Mouse (Mus musculus) urinary bladder, adult 2 months (tissue): ENCODE data around the gene Irf2. TPM values are rescaled to one million over a fixed set of nuclear protein-coding genes. Genes with fewer than 3 reads are reported as not detected.
A peak's percentile ranks its signal among the peaks of the same experiment; 100 is the strongest.
"Not testable (repeated sequence)": the region's sequence is repeated elsewhere in the genome, so short reads cannot be mapped to it uniquely, and the experiment has no call there.

Source experiments
- DNase-seq: peaks from one replicate; pipeline ENCODE4 v3.0.0; 2022; ENCODE audit warnings: low spot score
- polyA plus RNA-seq: library from polyadenylated mRNA; depleted of rRNA; stranded (reverse); fragments of >200 nt; gene quantifications from 2 replicates; pipeline ENCODE4 v1.2.3, GENCODE M21; 2012

The Irf2 gene
- polyA plus RNA-seq, 1 experiment: 15.0 TPM

- no peak for DNase-seq
These were observed 13.1 kb upstream of the Irf2 start for GRCm38 (mm10) chr8:46726383-46726782.

GRCm38 (mm10) chr8:46729671-46730070, 9.9 kb upstream of the Irf2 start:
- not testable (repeated sequence) for DNase-seq

- no peak for DNase-seq
These were observed 7.1 kb upstream of the Irf2 start for GRCm38 (mm10) chr8:46732381-46732915.

- DNase-seq: no peak
These were observed 5.9 kb upstream of the Irf2 start for GRCm38 (mm10) chr8:46733603-46734002.

GRCm38 (mm10) chr8:46735505-46735904, 4.0 kb upstream of the Irf2 start:
- no peak for DNase-seq

- no peak for DNase-seq
These were observed 3.3 kb upstream of the Irf2 start for GRCm38 (mm10) chr8:46736260-46736659.

GRCm38 (mm10) chr8:46737421-46737820, 2.1 kb upstream of the Irf2 start:
- no peak for DNase-seq

GRCm38 (mm10) chr8:46737907-46738306, 1.6 kb upstream of the Irf2 start:
- DNase-seq: no peak

GRCm38 (mm10) chr8:46738601-46739000, 931 bp upstream of the Irf2 start:
- DNase-seq: no peak

- no peak for DNase-seq
These were observed 502 bp downstream of the Irf2 start for GRCm38 (mm10) chr8:46739956-46740512.

GRCm38 (mm10) chr8:46740513-46741280, 1.2 kb downstream of the Irf2 start:
- peak; percentile 76 for DNase-seq

- no peak for DNase-seq
These were observed 1.8 kb downstream of the Irf2 start for GRCm38 (mm10) chr8:46741281-46741791.

- DNase-seq: no peak
These were observed 2.6 kb downstream of the Irf2 start for GRCm38 (mm10) chr8:46741991-46742690.

GRCm38 (mm10) chr8:46742691-46743082, 3.2 kb downstream of the Irf2 start:
- no peak for DNase-seq

GRCm38 (mm10) chr8:46745464-46745863, 5.9 kb downstream of the Irf2 start:
- DNase-seq: no peak

- DNase-seq: no peak
These were observed 7.9 kb downstream of the Irf2 start for GRCm38 (mm10) chr8:46747311-46747980.

GRCm38 (mm10) chr8:46750000-46750399, 10.5 kb downstream of the Irf2 start:
- DNase-seq: no peak

- DNase-seq: no peak
These were observed 11.0 kb downstream of the Irf2 start for GRCm38 (mm10) chr8:46750566-46750965.

GRCm38 (mm10) chr8:46751151-46751550, 11.6 kb downstream of the Irf2 start:
- no peak for DNase-seq

GRCm38 (mm10) chr8:46752986-46753385, 13.5 kb downstream of the Irf2 start:
- DNase-seq: no peak

- no peak for DNase-seq
These were observed 14.8 kb downstream of the Irf2 start for GRCm38 (mm10) chr8:46754355-46754754.
